In genomic region chr1:91380453-91381090, GRCm38 (mm10) we compare ENCODE assay signal across 7 mouse cellular contexts. TPM values are rescaled to one million over a fixed set of nuclear protein-coding genes. Genes with fewer than 3 reads are reported as not detected.
DNase-seq lines count a peak whose midpoint lies in the region; ATAC-seq lines count a peak whose summit lies in the region.

No protein-coding gene starts in this region.

- H3K9ac ChIP-seq in forebrain, embryonic 12.5 days = no peak overlapping the region
- H3K9ac ChIP-seq in hindbrain, embryonic 14.5 days = no peak overlapping the region

- no peak overlapping the region for H3K4me3 ChIP-seq in forebrain, embryonic 12.5 days (replicated peaks)
- H3K4me3 ChIP-seq in hindbrain, embryonic 14.5 days (replicated peaks; ENCODE audit: low read length) = no peak overlapping the region

- 0 out of 2 replicates have a peak, but pooled peaks have one; percentile 4 for ATAC-seq in forebrain, embryonic 12.5 days (ENCODE audit: low FRiP score)
- peak; percentile 48; the same call in 1 of the 2 replicates for ATAC-seq in hindbrain, embryonic 14.5 days (ENCODE audit: low FRiP score)

- no peaks in the 10 kb centered on the region for H3K4me1 ChIP-seq in forebrain, embryonic 12.5 days
- H3K4me1 ChIP-seq in hindbrain, embryonic 14.5 days (replicated peaks; ENCODE audit: control insufficient read depth, insufficient read depth, low read length) = no peaks in the 10 kb centered on the region

- no peaks in the 10 kb centered on the region for H3K27me3 ChIP-seq in forebrain, embryonic 12.5 days
- H3K27me3 ChIP-seq in hindbrain, embryonic 14.5 days (ENCODE audit: control insufficient read depth, insufficient read depth, low read length) = no peaks in the 10 kb centered on the region

- H3K27ac ChIP-seq in forebrain, embryonic 12.5 days = no peak overlapping the region
- no peak overlapping the region for H3K27ac ChIP-seq in hindbrain, embryonic 14.5 days

- DNase-seq in Muller cell, postnatal 12 days (ENCODE audit: inconsistent ontology term) = peak; percentile 48
- peak; percentile 79 for DNase-seq in c-Kit-positive CD71-negative TER-119-negative erythroid progenitor cells, embryonic 14.5 days (ENCODE audit: low read depth)
- peak; percentile 83 for DNase-seq in hindbrain, embryonic 14.5 days (ENCODE audit: low spot score)
- DNase-seq in layer of hippocampus, postnatal 25 days (ENCODE audit: extremely low spot score in 1 of 2, low spot score in 1 of 2) = peak; percentile 50 to 93
- peak; percentile 55 to 77 for DNase-seq in lung, postnatal 4 days
- peak; percentile 44 for DNase-seq in right cerebral cortex, postnatal 25 days

- no peaks in the 10 kb centered on the region for H3K9me3 ChIP-seq in forebrain, embryonic 12.5 days
- H3K9me3 ChIP-seq in hindbrain, embryonic 14.5 days (ENCODE audit: control insufficient read depth, low read length) = no peaks in the 10 kb centered on the region

- WGBS in forebrain, embryonic 12.5 days = 63% methylated on average over 7 of the region's 7 CpGs
- WGBS in hindbrain, embryonic 14.5 days = 61% methylated on average over 7 of the region's 7 CpGs

- H3K4me2 ChIP-seq in forebrain, embryonic 12.5 days = no peak overlapping the region
- H3K4me2 ChIP-seq in hindbrain, embryonic 14.5 days (replicated peaks) = no peak overlapping the region

- H3K36me3 ChIP-seq in forebrain, embryonic 12.5 days (replicated peaks) = peaks cover 95% of the 10 kb centered on the region
- peaks cover 96% of the 10 kb centered on the region for H3K36me3 ChIP-seq in hindbrain, embryonic 14.5 days (replicated peaks; ENCODE audit: control insufficient read depth, insufficient read depth)

RNA-seq across cellular contexts. Expression of gene Erfe, which starts 14.3 kb away (rescaled TPM):
- polyA plus RNA-seq in forebrain, embryonic 12.5 days (2016; fragmentation: Nextera tagmentation; extraction: Ambion mirVana) = 0.90 and 0.95 TPM in 2 replicates
- 0.66 TPM in 1 of 2 replicates, not detected in the other for polyA plus RNA-seq in hindbrain, embryonic 14.5 days (2014; fragmentation: Nextera tagmentation; extraction: Ambion mirVana)
- not detected for total RNA-seq in layer of hippocampus, postnatal 25 days (2021)

RNA-seq across cellular contexts. Expression of gene Ilkap, which starts 18.0 kb away (rescaled TPM):
- polyA plus RNA-seq in forebrain, embryonic 12.5 days (2016; fragmentation: Nextera tagmentation; extraction: Ambion mirVana) = 153 and 163 TPM in 2 replicates
- polyA plus RNA-seq in hindbrain, embryonic 14.5 days (2014; fragmentation: Nextera tagmentation; extraction: Ambion mirVana) = 132 and 143 TPM in 2 replicates
- total RNA-seq in layer of hippocampus, postnatal 25 days (2021) = 10 to 100 TPM; 55.2 to 63.6 TPM

RNA-seq across cellular contexts. Expression of gene Klhl30, which starts 29.8 kb away (rescaled TPM):
- polyA plus RNA-seq in forebrain, embryonic 12.5 days (2016; fragmentation: Nextera tagmentation; extraction: Ambion mirVana) = 0.08 and 0.10 TPM in 2 replicates
- 0.25 and 0.37 TPM in 2 replicates for polyA plus RNA-seq in hindbrain, embryonic 14.5 days (2014; fragmentation: Nextera tagmentation; extraction: Ambion mirVana)
- not detected for total RNA-seq in layer of hippocampus, postnatal 25 days (2021)

RNA-seq across cellular contexts. Expression of gene Hes6, which starts 33.3 kb away (rescaled TPM):
- 295 and 297 TPM in 2 replicates for polyA plus RNA-seq in forebrain, embryonic 12.5 days (2016; fragmentation: Nextera tagmentation; extraction: Ambion mirVana)
- 125 and 129 TPM in 2 replicates for polyA plus RNA-seq in hindbrain, embryonic 14.5 days (2014; fragmentation: Nextera tagmentation; extraction: Ambion mirVana)
- total RNA-seq in layer of hippocampus, postnatal 25 days (2021) = 10 to 100 TPM; 15.6 to 15.7 TPM

RNA-seq across cellular contexts. Expression of gene Espnl, which starts 58.7 kb away (rescaled TPM):
- polyA plus RNA-seq in forebrain, embryonic 12.5 days (2016; fragmentation: Nextera tagmentation; extraction: Ambion mirVana) = 0.04 and 0.10 TPM in 2 replicates
- polyA plus RNA-seq in hindbrain, embryonic 14.5 days (2014; fragmentation: Nextera tagmentation; extraction: Ambion mirVana) = 0.17 and 0.18 TPM in 2 replicates
- total RNA-seq in layer of hippocampus, postnatal 25 days (2021) = not detected
